Mouse (Mus musculus) gonadal fat pad, adult 2 months (tissue): Measurements from ENCODE around the gene Colec11. TPM values are rescaled to one million over a fixed set of nuclear protein-coding genes. Genes with fewer than 3 reads are reported as not detected.

Experiments
- DNase-seq: peaks from one replicate; pipeline ENCODE4 v3.0.0-alpha.2; 2012; ENCODE audit warnings: low read depth
- polyA plus RNA-seq: library from polyadenylated mRNA; depleted of rRNA; stranded (reverse); fragments of >200 nt; gene quantifications from 2 replicates; pipeline ENCODE4 v1.2.3, GENCODE M21; 2012; rRNA removed

Colec11 gene
- polyA plus RNA-seq, result 2.0 and 2.5 TPM in 2 replicates

DNA sequence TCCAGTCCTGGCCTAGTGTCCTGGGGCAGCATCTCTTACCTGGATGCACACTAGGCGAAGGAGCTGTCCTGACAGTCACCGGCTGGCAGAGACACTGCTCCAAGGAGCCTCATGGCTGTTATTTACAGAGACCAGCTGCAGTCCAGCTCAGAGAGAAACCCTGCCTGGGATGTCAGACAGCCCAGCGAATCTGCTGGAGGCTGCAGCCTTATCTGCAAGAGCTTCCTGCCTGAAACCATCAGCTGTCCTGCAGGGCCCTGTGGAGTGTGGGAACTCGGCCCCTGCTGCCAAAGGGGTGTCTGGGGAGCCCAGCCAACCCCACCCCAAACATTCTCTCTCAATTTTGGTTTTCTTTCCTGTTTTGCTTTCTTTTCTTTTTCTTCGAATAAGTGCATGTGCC, at the start of gene Colec11:
Colec11 (minus strand) TSS at position 183 of the 400 bp plus-strand sequence.
- no peak for DNase-seq

DNA sequence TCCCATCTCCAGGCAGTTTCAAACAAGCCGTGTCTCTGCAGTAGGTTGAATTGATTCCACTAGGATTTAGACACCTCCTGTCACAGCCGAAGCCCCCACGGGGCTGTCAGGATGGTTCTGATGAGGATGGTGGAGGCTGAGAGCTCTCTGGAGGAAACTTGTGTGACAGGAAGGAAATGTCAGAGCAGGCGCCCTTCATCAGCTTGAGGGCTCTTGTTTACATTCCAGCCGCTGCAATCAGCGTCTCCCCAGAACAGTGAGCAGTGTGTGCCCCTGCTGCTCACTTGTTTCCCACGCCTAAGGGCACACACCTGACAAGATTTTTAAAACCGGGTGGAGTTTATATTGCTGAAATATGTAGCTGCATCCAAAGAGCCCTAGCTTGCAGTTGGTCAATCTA, 44.1 kb upstream of the Colec11 start:
- no peak for DNase-seq

DNA sequence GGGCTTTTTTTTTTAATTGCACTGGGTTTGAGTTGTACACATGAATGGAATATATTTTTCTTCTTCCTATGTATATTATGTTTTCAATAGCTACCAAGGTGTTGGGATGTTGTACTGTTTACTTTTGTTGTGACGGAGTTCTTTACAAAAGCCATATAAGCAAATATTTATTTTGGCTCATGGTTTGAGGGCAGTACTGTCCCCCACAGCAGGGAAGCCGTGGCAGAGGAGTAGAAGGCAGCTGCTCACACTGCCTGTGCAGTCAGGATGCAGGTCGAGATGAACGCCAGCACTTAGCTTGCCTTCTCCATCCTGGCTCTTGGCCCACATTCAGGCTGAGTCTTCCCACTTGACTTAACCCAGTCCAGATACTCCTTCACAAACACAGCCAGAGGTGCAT, 43.6 kb upstream of the Colec11 start:
- no peak for DNase-seq

DNA sequence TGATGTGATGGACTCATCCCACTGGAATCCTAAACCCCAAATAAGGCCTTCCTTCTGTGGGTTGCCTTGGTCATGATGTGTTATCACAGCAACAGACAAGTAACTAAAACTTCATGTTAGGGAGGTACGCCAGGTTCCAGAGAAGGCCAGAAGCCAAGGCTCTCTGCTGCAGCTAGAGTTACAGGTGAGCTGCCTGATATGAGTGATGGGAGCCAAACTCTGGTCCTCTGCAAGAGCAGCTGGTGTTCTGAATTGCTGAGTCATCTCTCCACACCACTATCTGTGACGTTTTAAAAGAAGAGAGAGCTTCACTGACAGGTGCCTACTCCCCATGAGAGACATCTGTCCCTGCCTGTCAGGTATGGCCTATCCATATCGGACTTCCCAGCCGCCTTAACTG, 39.5 kb upstream of the Colec11 start:
- no peak for DNase-seq

DNA sequence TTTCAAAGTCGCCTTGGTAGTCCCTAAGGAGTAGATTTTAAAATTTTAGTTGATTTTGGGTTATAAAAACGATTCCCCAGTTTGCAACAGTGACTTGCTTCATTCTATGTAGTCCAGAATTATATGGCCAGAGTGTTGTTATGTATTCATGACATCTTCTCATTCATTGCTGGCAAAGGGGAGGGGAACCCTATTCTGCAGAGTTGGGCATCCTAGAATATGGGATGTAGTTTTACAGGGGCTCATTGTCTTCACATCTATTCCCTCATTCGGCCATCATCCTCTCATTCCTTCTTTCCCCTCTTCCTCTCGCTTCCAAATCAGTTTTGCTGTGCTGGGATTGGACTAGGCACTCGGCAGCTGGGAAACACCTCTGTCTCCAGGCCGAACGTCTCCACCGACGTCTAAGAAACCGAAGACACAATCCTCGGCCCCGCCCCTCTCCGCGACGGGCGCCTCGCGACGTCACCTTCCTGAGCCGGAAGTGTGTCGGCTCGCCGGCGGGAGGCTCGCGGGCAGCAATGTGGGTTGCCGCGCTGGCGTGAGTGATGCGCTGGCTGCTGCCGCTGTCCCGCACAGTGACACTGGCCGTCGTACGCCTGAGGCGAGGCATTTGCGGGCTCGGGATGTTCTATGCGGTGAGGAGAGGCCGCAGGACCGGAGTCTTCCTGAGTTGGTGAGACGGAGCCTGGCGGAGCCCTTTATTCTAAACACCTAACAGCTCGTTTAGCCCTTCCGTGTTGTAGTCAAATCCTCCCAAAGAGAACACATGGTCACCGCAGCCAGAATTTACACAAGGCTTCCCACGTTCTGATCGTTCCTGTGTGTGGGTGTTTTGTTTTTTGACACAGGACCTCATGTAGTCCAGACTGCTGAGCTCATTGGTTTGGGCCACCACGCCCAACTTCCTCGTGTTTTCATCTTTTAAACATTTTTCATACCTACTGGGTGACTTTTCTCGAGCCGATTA, 26.2 kb upstream of the Colec11 start, which contains the start of gene Rnaseh1:
Rnaseh1 (plus strand) TSS at position 462 of the 970 bp plus-strand sequence.
- DNase-seq, result no peak

DNA sequence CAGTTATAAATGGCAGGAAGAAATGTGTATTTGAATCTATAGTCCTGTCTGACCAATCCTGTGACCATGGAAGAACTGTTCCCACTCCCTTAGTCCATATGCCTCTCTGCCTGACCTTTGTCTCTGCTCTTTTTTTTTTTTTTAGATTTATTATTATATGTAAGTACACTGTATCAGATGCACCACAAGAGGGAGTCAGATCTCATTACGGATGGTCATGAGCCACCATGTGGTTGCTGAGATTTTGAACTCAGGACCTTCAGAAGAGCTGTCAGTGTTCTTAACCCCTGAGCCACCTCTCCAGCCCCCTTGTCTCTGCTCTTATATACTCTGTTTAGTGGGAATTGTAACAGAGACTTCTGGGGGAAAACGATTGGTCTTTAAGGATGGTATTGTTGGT, 15.6 kb upstream of the Colec11 start:
- DNase-seq, result no peak

DNA sequence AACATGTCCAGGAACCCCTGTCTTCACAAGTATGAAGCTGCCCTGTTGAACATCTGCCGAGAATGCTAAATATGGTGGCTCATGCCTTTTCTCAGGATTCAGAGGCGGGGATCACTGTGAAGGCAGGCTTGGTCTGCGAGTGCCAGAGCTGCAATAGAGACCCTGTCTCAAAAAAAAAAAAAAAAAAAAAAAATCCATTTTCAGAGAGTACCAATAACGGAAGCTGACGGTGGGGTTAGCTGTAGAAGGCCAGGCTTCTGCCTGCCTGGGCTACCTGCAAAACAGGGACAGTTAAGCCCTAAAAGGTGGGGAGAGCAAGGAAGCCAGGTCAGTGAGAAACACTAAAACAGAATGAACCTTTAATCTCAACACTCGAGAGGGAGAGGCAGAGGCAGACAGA, 13.4 kb upstream of the Colec11 start:
- DNase-seq, result no peak

DNA sequence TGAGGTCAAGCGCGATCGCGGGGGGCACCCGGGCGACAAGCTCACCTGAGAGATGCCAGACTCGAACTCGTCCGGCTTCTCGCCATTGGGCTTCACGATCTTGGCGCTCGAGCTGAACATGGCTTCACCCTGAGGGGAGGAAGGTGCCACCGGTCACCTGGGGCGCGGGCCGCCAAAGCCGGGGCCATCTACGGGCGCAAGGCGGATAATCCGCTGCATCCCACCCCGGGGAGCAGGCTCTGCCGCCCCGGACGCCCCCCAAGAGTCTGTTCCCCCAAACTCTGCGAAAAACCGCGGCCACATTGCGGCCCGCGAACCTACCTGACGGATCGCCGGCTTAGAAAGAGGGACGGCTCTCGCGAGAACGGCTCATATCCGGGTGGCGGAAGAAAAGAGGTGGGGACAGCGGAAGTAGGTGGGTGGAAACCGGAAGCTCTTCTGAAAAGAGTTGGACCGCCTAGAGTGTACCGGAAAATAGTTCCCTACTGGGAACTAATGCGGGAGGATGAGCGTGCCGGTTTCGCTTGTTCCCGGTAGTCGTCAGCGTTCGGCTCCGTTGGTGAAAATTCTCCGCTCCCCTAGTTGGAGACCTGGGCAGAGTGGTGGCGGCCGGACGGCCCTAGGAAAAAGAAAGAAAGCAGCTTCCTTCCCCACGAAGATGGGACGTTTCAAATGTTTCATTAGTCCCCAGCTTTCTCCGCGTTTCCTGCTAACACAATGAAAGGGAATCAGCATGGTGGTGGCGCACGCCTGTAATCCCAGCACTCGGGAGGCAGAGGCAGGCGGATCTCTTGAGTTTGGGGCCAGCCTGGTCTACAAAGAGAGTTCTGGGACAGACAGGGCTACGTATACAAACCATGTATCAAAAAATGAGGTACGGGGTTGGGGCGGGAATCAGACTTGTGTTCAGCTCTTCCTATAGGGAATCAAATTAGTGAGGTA, 12.6 kb upstream of the Colec11 start, which contains the start of gene Rps7:
Rps7 (minus strand) TSS at position 419 of the 942 bp plus-strand sequence.
- DNase-seq, result peak; percentile 67

DNA sequence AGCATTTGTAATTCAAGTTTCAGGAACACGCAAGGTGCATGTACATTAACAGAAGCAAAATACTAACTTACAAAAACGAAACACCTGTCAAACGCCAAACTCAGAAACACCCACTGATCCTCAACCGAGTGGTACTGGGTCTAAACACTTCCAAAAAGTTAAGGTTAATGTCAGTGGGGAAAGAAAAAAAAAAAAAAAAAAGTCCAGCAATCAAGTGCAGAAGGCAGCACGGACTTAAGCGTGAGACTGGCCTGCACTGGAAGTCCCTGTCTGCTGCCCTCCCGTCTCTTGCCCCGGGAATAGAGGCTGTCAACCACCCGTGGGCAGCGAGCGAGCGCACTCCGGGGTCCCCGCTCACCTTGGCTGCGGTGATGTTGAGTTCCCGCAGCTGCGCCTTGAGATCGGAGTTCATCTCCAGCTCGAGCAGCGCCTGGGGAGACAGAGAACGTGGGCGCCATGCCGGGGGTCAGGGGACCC, 11.9 kb upstream of the Colec11 start:
- no peak for DNase-seq

DNA sequence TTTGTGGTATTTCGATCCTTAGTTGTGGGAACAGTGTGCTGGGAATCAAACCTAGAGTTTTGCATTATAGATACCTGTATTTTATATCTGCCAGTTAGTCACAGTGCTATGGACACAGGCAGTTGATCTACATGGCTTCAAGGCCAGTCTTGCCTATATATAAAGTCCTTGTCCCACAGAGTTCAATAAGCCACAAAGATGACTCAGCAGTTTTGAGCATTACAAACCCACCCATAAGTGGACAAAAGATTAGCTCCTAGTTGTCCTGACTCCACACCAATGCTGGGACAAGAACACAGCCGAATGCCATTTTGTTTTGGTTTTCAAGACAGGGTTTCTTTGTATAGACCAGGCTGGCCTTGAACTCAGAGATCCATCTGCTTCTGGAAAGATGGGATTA, 5.3 kb upstream of the Colec11 start:
- DNase-seq, result no peak

DNA sequence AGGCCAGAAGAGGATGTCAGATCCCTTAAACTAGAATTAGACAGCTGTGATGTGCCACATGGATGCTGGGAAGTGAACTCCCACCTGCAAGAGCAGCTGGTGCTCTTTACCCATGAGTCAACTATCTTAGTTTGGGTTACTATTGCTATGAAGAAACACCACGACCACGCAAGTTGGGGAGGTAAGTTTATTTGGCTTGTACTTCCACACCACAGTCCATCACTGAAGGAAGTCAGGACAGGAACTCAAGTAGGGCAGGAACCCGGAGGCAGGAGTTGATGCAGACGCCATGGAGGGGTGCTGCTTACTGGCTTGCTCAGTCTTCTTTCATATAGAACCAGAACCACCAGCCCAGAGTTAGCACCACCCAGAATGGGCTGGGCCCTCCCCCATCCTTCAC, 3.9 kb upstream of the Colec11 start:
- DNase-seq, result no peak

DNA sequence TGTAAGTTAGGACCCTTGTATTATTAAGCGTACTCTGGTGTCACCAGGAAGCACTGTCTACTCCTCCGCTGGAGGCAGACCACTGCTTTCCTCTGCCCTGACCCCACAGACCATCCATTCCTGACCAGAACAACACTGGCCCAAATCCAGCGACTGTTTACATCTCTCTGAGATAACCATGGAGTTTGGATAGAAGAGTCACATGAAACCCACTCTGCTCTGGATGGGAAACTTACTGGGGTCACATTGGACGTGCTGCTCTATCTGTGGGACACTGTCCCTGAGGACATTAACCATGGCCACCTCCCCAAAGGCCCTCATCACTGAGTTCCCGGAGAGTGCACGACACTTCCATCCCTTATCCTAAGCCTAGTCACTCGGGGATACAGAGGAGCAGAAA, 2.2 kb upstream of the Colec11 start:
- no peak for DNase-seq

DNA sequence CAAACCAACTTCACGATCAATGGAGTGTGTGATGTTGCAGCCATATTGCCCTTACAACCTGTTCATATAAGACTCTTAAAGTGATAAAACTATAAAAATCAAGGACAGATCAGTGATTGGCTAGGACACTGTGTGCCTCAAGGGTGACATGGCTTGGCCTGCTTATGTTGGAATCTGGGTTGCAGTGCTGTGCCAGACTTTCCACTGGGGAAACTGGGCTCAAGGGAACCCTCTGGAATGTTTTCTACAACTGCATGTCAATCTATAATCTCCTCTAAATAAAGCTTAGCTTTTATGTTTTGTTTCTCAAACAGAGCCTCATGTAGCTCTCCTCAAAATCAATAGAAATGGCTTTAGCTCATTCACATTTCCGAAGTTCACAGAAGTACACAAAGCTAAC, 1.1 kb upstream of the Colec11 start:
- no peak for DNase-seq

DNA sequence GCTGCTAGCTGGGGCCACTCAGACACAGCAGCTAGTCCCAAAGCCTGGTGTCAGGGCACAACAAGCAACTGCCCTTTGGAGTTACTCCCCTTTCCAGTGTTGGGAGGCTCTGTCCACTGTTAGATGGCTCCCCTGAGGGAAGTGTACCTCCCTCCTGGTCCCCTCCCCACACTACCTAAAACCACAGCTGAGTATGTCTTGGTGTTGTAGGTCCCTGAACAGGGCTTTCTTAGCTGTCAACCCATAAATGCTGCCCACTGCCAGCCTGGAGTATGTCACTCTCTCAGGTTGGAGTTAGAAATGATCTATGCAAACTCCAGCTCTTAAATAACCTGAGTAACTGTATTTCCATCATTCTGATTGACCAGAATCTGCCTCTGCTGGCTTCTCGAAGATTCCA, 536 bp downstream of the Colec11 start:
- DNase-seq, result no peak

DNA sequence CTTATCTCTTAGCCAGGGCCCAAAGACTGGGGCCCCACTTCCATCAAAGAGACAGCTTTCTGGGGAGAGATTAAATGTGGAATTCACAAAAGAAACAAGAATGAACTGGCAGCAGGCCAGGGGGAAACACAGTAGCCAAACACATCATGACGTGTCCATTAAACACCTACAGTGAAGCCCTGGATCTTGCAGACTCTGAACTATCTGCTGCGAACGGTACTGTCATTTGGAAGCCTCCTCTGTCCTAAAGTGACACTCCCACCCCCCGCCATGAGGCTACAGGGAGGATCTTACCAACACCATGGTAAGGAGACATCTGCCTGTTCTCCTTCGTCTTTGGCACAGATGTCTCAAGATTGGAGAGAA, 1.0 kb downstream of the Colec11 start:
- no peak for DNase-seq

DNA sequence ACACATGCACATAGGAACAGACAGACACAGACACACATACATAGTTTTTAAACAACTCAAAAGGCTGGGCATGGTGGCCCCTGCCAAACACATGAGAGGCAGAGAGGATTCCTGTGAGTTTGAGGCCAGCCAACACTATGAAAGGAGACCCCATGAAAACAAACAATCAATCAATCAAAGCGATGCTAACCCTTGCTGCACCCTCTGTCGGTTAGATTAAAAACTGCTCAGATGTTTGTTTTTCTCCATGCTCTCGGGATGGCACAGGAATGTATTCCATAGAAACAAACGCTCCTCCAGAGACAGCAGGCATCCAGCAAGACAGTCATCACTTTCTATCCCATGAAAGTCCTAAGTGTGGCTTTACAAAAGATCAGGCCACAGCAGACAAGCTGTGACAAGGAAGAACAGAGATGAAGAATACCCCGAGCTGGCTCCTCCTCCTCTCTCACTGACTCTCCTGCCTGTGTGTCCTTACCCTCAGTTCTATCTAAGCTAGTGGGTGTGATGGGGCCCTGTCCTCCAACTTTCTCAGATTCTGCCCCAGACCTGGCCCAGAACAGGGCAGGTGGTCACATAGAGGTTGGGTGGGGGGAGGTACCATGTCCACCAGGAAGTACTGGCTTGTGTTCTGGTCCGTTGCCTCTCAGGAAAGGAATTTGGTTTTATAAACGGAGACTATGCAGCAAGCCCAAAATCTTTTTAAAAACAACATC, 1.6 kb downstream of the Colec11 start:
- DNase-seq, result no peak

DNA sequence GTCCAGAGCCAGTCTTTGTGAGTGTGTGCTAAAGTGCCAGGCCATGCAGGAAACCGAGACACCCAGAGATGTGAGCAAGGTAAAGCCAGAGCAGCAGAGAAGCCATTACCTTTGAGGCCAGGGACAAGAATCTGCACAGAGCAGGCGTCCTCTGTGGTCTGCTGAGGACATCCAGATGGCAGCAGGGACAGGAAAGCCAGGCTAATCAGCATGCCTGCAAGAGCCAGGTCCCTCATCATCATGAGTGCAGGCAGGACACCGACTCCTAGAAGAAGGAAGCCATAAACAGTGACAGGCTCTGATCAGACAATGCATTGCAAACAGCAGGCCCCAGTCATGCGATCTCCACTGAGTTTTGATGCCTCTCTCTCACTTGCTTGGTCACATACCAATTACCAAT, 5.9 kb downstream of the Colec11 start:
- DNase-seq, result no peak

DNA sequence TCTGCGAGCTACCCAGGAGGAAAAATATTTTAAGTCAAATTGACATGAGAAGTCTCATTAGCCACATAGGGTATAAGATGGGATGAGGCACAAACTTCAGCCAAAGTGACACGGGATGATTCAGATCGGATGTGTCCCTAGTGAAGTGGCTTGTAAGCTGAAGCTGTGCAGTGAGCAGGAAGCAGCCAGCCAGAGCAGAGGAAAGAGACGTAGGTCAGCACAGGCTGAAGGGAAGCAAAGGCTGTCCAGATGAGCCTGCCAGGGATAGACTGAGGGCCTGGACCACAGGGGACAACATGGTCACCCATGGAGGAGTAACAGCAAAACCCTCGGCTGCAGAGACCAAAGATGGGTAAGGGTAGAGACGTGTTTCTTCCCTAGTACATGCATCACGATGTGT, 8.8 kb downstream of the Colec11 start:
- no peak for DNase-seq

DNA sequence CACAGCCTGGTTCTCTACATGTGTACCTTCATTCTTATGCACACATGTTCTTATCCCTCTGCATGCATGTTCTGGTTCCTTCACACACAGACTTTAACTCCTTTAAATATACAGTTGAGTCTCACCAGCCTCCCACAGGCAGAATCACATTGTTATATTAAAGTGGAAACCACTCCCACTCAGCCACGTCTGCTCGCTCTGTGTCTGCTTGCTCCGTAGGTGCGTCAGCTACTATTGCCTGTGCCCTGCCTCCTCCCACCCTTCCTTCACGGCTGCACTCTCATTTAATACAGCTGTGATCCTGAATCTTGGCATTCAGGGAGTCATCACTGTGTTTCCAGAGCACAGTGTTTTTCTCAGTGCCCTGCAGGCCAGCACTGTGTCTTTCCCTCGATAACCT, 10.8 kb downstream of the Colec11 start:
- no peak for DNase-seq

DNA sequence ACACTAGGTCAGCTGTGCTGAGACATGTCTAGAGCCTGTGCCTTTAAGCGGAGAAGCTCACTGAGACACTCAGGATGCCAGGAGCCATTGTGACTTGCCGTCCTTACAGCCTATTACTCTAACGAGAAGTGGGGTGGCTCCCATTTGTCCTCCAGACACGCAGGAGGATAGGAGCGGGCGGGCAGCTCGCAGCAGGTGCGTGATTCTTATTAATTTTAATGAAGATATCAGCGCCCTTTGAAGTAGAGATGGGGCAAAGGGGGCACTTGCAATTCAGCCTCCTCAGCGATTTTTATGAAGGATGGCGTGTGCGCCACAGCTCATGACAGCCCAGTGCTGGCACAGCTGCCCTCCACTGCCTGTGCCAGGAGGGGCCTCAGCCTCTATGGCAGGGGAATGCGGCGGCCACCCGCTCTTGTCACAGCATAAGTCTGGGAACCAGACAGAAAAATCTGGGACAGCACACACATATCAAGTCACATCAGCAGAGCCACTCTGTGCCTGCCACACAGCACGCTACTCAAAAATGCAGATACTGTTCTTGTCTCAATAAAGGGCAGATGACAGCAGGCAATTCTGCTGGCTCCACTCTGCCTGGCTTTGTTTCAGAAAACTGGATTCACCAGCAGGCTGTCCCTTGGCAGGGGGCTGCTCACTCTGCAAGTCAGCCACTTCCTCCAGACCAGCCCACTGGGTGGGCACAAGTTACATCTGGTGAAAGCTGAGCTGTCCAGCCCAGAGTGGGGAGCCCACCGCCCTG, 15.5 kb downstream of the Colec11 start:
- no peak for DNase-seq

DNA sequence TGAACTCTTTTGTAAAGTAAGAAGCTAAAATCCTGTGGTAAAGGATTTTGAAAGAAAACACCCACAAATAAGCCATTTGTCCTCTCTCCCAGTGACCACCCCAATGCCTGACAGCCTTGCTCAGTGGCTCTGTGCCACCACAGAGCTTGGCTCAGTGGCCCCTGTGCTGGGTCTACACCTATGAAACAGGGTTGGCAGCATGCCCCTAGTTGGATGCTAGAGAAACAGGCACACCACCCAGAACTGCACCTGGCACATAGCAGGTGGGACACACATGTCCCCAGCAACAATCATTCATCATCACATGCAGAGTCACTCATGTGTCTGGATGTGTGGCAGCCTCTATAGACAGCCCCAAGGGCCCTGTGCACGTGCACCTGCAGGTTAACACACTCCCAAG, 19.7 kb downstream of the Colec11 start:
- no peak for DNase-seq
